Mouse (Mus musculus) limb, embryonic 11.5 days (tissue): ENCODE results near the gene Asb9. TPM values are rescaled to one million over a fixed set of nuclear protein-coding genes. Genes with fewer than 3 reads are reported as not detected.

ENCODE experiments used
- ATAC-seq: fragments of 200-750 bp; cut with Nextera tagmentation; 2 replicates; pipeline ENCODE4 v1.8.0; 2017; ENCODE audit warnings: low read depth; ENCODE audit not compliant: insufficient number of reproducible peaks, low FRiP score, low TSS enrichment
- DNase-seq: peaks from one replicate; pipeline ENCODE4 v3.0.0-alpha.2; 2015; ENCODE audit warnings: low spot score
- H3K27ac ChIP-seq: fragments of 300-500 bp; sonication (generic); replicated peaks from 2 replicates; pipeline ENCODE4 v1.5.1; 2014; ENCODE audit warnings: low read depth, mild to moderate bottlenecking, low read length
- H3K27me3 ChIP-seq: fragments of 300-500 bp; sonication (generic); 2 replicates; pipeline ENCODE4 v1.6.1; 2014; ENCODE audit warnings: mild to moderate bottlenecking, low read length, mixed read lengths; ENCODE audit not compliant: control insufficient read depth, insufficient read depth
- H3K36me3 ChIP-seq: fragments of 300-500 bp; sonication (generic); 2 replicates; pipeline ENCODE4 v1.6.1; 2014; ENCODE audit warnings: mild to moderate bottlenecking, low read length, moderate library complexity, mixed read lengths; ENCODE audit not compliant: control insufficient read depth, insufficient read depth
- H3K4me1 ChIP-seq: fragments of 300-500 bp; sonication (generic); 2 replicates; pipeline ENCODE4 v1.6.1; 2014; ENCODE audit warnings: low read length, mixed read lengths; ENCODE audit not compliant: control insufficient read depth, insufficient read depth
- H3K4me2 ChIP-seq: fragments of 300-500 bp; sonication (generic); 2 replicates; pipeline ENCODE4 v1.6.1; 2014; ENCODE audit warnings: low read depth, mild to moderate bottlenecking, moderate library complexity; ENCODE audit not compliant: severe bottlenecking
- H3K4me3 ChIP-seq: fragments of 300-500 bp; sonication (generic); 2 replicates; pipeline ENCODE4 v1.5.1; 2014; ENCODE audit warnings: low read depth, low read length
- H3K9ac ChIP-seq: fragments of 300-500 bp; sonication (generic); 2 replicates; pipeline ENCODE4 v1.6.1; 2014; ENCODE audit warnings: mild to moderate bottlenecking, low read length
- H3K9me3 ChIP-seq: fragments of 300-500 bp; sonication (generic); 2 replicates; pipeline ENCODE4 v1.6.1; 2016; ENCODE audit warnings: low read length; ENCODE audit not compliant: control insufficient read depth
- WGBS: fragments of 180-500 bp; shearing (Covaris S2); extraction: QIAGEN DNeasy Blood & Tissue Kit; methylation state at CpG from one replicate; pipeline ENCODE4 v1.1.7; 2014; 5-methylcytosine and 5-hydroxymethylcytosine counted together
- polyA plus RNA-seq: library from polyadenylated mRNA; unstranded; fragments of >200 nt; fragmentation: Nextera tagmentation; extraction: Ambion mirVana; gene quantifications from 2 replicates; pipeline ENCODE4 v1.2.1, GENCODE M21; 2014

Gene Asb9
- polyA plus RNA-seq, 1 experiment from 2014 or later: 2.4 TPM

- no peak overlapping the region for H3K9ac ChIP-seq
- H3K36me3 ChIP-seq: no peaks in the 10 kb centered on the region
- H3K4me2 ChIP-seq: no peak overlapping the region
- H3K4me1 ChIP-seq: no peaks in the 10 kb centered on the region
- H3K27ac ChIP-seq: no peak overlapping the region
- no peak overlapping the region for H3K4me3 ChIP-seq
- WGBS: 93% methylated on average over 1 of the region's 1 CpGs
- no peaks in the 10 kb centered on the region for H3K9me3 ChIP-seq
- H3K27me3 ChIP-seq: no peaks in the 10 kb centered on the region
- DNase-seq (no peak), ATAC-seq (no peak)
Measured at GRCm38 (mm10) chrX:164570195-164570594, 64.1 kb downstream of the Asb9 start.

GRCm38 (mm10) chrX:164576967-164577366 is 70.8 kb downstream of the Asb9 start:
- H3K36me3 ChIP-seq: no peaks in the 10 kb centered on the region
- no peak for DNase-seq
- H3K9me3 ChIP-seq: no peaks in the 10 kb centered on the region
- WGBS: 65% methylated on average over 3 of the region's 3 CpGs
- H3K4me3 ChIP-seq: no peak overlapping the region
- no peaks in the 10 kb centered on the region for H3K4me1 ChIP-seq
- no peak overlapping the region for H3K9ac ChIP-seq
- no peaks in the 10 kb centered on the region for H3K27me3 ChIP-seq
- no peak for ATAC-seq
- no peak overlapping the region for H3K4me2 ChIP-seq
- no peak overlapping the region for H3K27ac ChIP-seq

Other genes starting within 250 kb of the Asb9 start
- 0.87 and 0.91 TPM in 2 replicates for gene Bmx, start 248.1 kb upstream of the Asb9 start, polyA plus RNA-seq
- gene Pir, start 237.0 kb upstream of the Asb9 start, polyA plus RNA-seq: 9.5 and 10.3 TPM in 2 replicates
- gene Vegfd, start 132.9 kb upstream of the Asb9 start, polyA plus RNA-seq: 4.9 and 5.4 TPM in 2 replicates
- gene Piga, start 86.5 kb upstream of the Asb9 start, polyA plus RNA-seq: 19.5 and 20.1 TPM in 2 replicates
- 0.11 TPM in 1 of 2 replicates, not detected in the other for gene Asb11, start 69.3 kb upstream of the Asb9 start, polyA plus RNA-seq